Mouse (Mus musculus): Measurements from ENCODE around the gene Aipl1. TPM values are rescaled to one million over a fixed set of nuclear protein-coding genes. Genes with fewer than 3 reads are reported as not detected.
"Not testable (repeated sequence)": the region's sequence is repeated elsewhere in the genome, so short reads cannot be mapped to it uniquely, and the experiment has no call there.

Gene Aipl1
- polyA plus RNA-seq, 1 experiment from 2014 or later = 0.29 TPM

DNA sequence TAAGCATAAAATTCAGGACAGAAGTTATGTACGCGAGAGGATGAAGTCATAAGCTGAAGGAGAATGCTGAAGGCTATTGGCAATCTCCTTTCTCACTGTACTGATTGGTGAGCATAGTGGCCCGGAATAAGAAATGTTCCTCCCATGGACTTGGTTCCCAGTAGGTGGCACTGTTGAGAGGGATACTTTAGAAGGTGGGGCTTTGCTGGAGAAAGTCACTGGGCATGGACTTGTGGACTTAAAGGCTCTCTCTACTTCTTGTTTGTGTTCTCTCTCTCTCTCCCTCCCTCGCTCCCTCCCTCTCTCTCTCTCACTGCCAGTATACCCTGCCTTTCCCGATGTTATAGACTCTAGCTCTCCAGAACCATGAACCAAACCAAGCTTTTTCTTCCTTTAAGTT is 45.8 kb downstream of the Aipl1 start:
- no peak overlapping the region for H3K4me3 ChIP-seq (ENCODE audit: low read length)
- WGBS = 26% methylated on average over 5 of the region's 5 CpGs
- no peak overlapping the region for H3K4me2 ChIP-seq (ENCODE audit: low read depth, low read length)
- no peak; the same call in 1 of the 2 replicates for ATAC-seq
- no peaks in the 10 kb centered on the region for H3K9me3 ChIP-seq (ENCODE audit: control insufficient read depth, low read length)
- H3K27me3 ChIP-seq (replicated peaks; ENCODE audit: control insufficient read depth, insufficient read depth, low read length) = no peaks in the 10 kb centered on the region
- H3K9ac ChIP-seq (ENCODE audit: low read depth, low read length) = no peak overlapping the region
- no peak overlapping the region for H3K27ac ChIP-seq (ENCODE audit: low read length)
- peaks cover 13% of the 10 kb centered on the region for H3K4me1 ChIP-seq (ENCODE audit: control insufficient read depth, insufficient read depth, low read length)
- no peaks in the 10 kb centered on the region for H3K36me3 ChIP-seq (ENCODE audit: control insufficient read depth, insufficient read depth, low read length)

DNA sequence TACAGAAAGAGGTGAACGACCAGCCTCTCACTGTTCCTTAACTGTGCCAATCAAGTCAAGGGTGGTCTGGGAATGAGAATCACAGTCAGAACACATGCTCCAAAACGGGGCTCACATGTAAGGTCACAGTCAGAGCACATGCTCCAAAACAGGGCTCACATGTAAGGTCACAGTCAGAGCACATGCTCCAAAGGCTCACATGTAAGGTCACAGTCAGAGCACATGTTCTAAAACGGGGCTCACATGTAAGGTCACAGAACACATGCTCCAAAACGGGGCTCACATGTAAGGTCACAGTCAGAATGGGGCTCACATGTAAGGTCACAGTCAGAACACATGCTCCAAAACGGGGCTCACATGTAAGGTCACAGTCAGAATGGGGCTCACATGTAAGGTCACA is 47.9 kb downstream of the Aipl1 start:
- H3K4me3 ChIP-seq (ENCODE audit: low read length); H3K4me2 ChIP-seq (ENCODE audit: low read depth, low read length); H3K27ac ChIP-seq (ENCODE audit: low read length); H3K36me3 ChIP-seq (ENCODE audit: control insufficient read depth, insufficient read depth, low read length); ATAC-seq; H3K9me3 ChIP-seq (ENCODE audit: control insufficient read depth, low read length); H3K9ac ChIP-seq (ENCODE audit: low read depth, low read length); H3K27me3 ChIP-seq (replicated peaks; ENCODE audit: control insufficient read depth, insufficient read depth, low read length): not testable (repeated sequence)
- WGBS = 76% methylated on average over 5 of the region's 5 CpGs
- peaks cover 11% of the 10 kb centered on the region for H3K4me1 ChIP-seq (ENCODE audit: control insufficient read depth, insufficient read depth, low read length)

DNA sequence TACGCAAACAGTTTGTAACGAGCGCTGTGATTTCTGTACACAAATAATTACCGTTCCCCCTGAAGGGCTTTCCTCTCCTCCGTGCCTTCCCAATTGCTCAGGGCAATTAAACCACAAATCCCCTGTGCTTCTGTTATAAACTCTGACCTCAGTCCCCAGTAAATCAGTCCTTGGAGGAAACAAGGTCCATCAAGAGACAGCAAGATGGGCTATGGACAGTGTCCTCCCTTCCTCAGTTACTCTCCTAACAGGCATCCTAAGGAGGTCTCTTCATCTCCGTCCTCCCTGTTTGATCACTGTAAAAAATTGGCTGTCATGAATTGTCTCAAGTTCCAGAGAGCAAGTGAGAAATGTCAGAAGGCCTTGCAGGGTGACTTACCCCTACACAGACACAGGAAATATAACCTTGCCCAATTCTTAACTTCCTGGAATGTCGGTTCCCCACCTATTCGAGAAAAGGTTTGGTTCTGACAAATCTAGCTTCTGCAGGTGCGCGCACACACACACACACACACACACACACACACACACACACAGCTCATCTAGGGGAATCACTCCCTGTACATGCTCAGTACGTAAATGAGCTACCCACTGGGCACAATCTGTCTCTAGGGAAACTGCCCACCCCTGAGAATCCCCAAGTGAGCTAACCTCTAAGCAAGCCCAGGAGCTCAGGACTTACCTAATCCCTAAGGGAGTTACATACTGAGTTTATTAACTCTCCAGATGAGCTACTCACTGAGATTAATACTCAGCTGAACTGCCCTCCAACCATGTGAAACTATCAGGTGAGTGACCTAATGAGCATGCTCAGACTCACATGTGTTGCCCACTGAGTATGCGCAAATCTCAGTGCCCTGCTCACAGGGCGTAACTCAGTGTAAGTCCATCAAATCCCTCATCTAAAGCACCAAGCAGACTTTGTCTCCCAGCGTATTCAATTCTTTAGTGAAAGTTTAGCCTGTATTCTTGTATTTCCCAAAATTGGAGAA is 49.9 kb downstream of the Aipl1 start:
- Histone ChIP-seq H3K27me3 (replicated peaks; ENCODE audit: control insufficient read depth, insufficient read depth, low read length) (no peaks in the 10 kb centered on the region), H3K36me3 (ENCODE audit: control insufficient read depth, insufficient read depth, low read length) (no peaks in the 10 kb centered on the region), H3K9me3 (ENCODE audit: control insufficient read depth, low read length) (no peaks in the 10 kb centered on the region), H3K4me3 (ENCODE audit: low read length) (no peak overlapping the region), H3K9ac (ENCODE audit: low read depth, low read length) (no peak overlapping the region), H3K4me1 (ENCODE audit: control insufficient read depth, insufficient read depth, low read length) (peaks cover 11% of the 10 kb centered on the region), H3K4me2 (ENCODE audit: low read depth, low read length) (no peak overlapping the region), H3K27ac (ENCODE audit: low read length) (no peak overlapping the region)
- 53% methylated on average over 14 of the region's 14 CpGs for WGBS
- ATAC-seq = no peak

GRCm38 (mm10) chr11:71985783-71986182 is 51.5 kb downstream of the Aipl1 start:
- Histone ChIP-seq H3K36me3 (ENCODE audit: control insufficient read depth, insufficient read depth, low read length) (no peaks in the 10 kb centered on the region), H3K4me1 (ENCODE audit: control insufficient read depth, insufficient read depth, low read length) (peaks cover 11% of the 10 kb centered on the region), H3K4me3 (ENCODE audit: low read length) (no peak overlapping the region), H3K4me2 (ENCODE audit: low read depth, low read length) (no peak overlapping the region), H3K9me3 (ENCODE audit: control insufficient read depth, low read length) (no peaks in the 10 kb centered on the region), H3K9ac (ENCODE audit: low read depth, low read length) (no peak overlapping the region), H3K27ac (ENCODE audit: low read length) (no peak overlapping the region), H3K27me3 (replicated peaks; ENCODE audit: control insufficient read depth, insufficient read depth, low read length) (no peaks in the 10 kb centered on the region)
- no peak for ATAC-seq
- 70% methylated on average over 2 of the region's 2 CpGs for WGBS

DNA sequence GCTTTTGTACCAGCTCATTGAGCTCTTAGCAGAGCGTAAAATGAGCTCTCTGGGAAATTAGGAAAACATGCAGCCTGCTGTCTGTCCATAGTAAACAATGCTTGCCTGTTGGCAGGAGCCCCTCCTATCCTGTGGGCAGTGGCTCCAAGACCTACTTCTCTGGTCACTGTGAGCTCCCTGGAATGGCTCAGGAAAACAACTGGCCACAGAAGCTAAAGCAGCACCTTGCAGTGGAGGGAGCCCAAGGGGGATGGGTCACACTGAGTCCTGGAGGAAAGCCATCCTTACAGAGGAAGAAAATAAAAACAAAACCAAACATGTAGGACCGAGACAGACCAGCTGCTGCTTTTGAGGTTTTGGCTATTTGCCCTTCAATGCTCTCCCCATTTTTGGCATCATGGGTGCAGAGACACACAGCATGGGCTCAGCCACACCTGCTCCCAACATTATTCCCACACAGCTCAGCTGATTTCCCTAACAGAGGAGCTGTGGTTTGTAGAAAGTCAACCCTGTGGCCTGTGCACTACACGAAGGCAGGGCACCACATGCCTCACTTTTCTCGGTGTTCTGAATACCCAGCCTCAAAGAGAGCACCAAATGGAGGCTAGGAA is 52.1 kb downstream of the Aipl1 start:
- Histone ChIP-seq H3K4me2 (ENCODE audit: low read depth, low read length) (no peak overlapping the region), H3K36me3 (ENCODE audit: control insufficient read depth, insufficient read depth, low read length) (no peaks in the 10 kb centered on the region), H3K27me3 (replicated peaks; ENCODE audit: control insufficient read depth, insufficient read depth, low read length) (no peaks in the 10 kb centered on the region), H3K4me1 (ENCODE audit: control insufficient read depth, insufficient read depth, low read length) (peaks cover 11% of the 10 kb centered on the region), H3K9ac (ENCODE audit: low read depth, low read length) (no peak overlapping the region), H3K4me3 (ENCODE audit: low read length) (no peak overlapping the region), H3K9me3 (ENCODE audit: control insufficient read depth, low read length) (no peaks in the 10 kb centered on the region), H3K27ac (ENCODE audit: low read length) (no peak overlapping the region)
- no peak for ATAC-seq
- 40% methylated on average over 4 of the region's 4 CpGs for WGBS

DNA sequence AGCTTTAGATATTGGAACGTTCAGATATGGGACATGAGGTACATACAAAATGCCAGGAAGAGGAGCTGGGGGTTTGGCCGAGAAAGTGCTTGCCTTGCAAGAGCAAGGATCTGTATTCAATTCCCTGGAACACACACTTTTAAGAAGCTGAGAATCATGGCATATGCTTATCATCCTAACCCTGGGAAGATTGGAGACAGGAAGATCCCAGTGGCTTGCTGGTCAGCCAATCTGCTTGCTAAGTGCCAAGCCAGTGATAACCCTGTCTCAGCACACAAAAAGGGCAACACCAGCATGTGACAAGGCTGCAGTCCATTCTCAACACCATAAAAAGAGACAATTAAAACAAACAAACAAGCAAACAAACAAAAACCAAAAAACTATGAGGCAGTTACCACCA is 53.2 kb downstream of the Aipl1 start:
- Histone ChIP-seq H3K4me3 (ENCODE audit: low read length) (no peak overlapping the region), H3K4me1 (ENCODE audit: control insufficient read depth, insufficient read depth, low read length) (peaks cover 11% of the 10 kb centered on the region), H3K9ac (ENCODE audit: low read depth, low read length) (no peak overlapping the region), H3K27ac (ENCODE audit: low read length) (no peak overlapping the region), H3K4me2 (ENCODE audit: low read depth, low read length) (no peak overlapping the region), H3K9me3 (ENCODE audit: control insufficient read depth, low read length) (no peaks in the 10 kb centered on the region), H3K27me3 (replicated peaks; ENCODE audit: control insufficient read depth, insufficient read depth, low read length) (no peaks in the 10 kb centered on the region), H3K36me3 (ENCODE audit: control insufficient read depth, insufficient read depth, low read length) (no peaks in the 10 kb centered on the region)
- no peak for ATAC-seq
- 89% methylated on average over 2 of the region's 2 CpGs for WGBS

Other genes starting within 250 kb of the Aipl1 start
- gene Pimreg, start 4.5 kb upstream of the Aipl1 start, polyA plus RNA-seq (2015; fragmentation: Nextera tagmentation; extraction: Ambion mirVana) = 61.4 and 76.9 TPM in 2 replicates
- gene Pitpnm3, start 98.3 kb upstream of the Aipl1 start, polyA plus RNA-seq (2015; fragmentation: Nextera tagmentation; extraction: Ambion mirVana) = 0.35 and 0.37 TPM in 2 replicates
- gene Gm43951, start 169.3 kb upstream of the Aipl1 start, polyA plus RNA-seq (2015; fragmentation: Nextera tagmentation; extraction: Ambion mirVana) = 0.06 and 0.16 TPM in 2 replicates
- gene 4933427D14Rik, start 169.9 kb upstream of the Aipl1 start, polyA plus RNA-seq (2015; fragmentation: Nextera tagmentation; extraction: Ambion mirVana) = 7.9 and 9.5 TPM in 2 replicates
- gene Txndc17, start 170.0 kb upstream of the Aipl1 start, polyA plus RNA-seq (2015; fragmentation: Nextera tagmentation; extraction: Ambion mirVana) = 423 and 443 TPM in 2 replicates
- gene Med31, start 178.1 kb upstream of the Aipl1 start, polyA plus RNA-seq (2015; fragmentation: Nextera tagmentation; extraction: Ambion mirVana) = 27.6 and 30.4 TPM in 2 replicates
- gene Slc13a5, start 229.7 kb upstream of the Aipl1 start, polyA plus RNA-seq (2015; fragmentation: Nextera tagmentation; extraction: Ambion mirVana) = 0.11 and 0.16 TPM in 2 replicates